Mouse (Mus musculus) kidney, adult 2 months (tissue): ENCODE measurements around the gene Plac8.

Source experiments
- CTCF ChIP-seq: fragments of 200-500 bp; conservative IDR thresholded peaks from 2 replicates; pipeline ENCODE4 v1.5.1; 2011; ENCODE audit warnings: low read depth, mild to moderate bottlenecking, control low read depth, low read length, moderate library complexity, mixed read lengths; ENCODE audit not compliant: insufficient read depth, insufficient read length
- POLR2A ChIP-seq: fragments of 200-500 bp; IDR thresholded peaks from one replicate; pipeline ENCODE4 v1.6.1; 2011; ENCODE audit warnings: low read depth, low read length, control low read depth

DNA sequence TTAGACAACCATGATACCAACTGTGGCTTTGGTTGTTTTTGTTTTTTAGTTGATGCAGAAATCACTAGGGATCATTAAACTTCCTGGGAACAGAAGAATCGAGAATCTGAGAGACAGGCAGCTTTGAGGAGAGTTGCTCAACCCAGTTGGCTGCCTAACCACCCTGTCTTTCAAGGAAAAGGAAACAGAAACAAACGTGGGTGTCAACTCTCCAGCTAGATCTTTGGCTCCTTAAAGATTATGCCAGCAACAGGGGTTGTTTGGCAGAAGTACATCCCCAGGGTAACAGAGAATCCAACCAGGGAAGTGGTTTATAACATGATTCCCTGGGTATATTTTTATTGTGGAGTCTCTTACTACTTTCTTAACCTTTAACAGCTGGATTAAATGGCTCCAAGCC, 15.6 kb upstream of the Plac8 start:
- TF ChIP-seq CTCF, result no peak
- no peak for TF ChIP-seq POLR2A
